Mouse (Mus musculus): ENCODE data around the gene Cenph. TPM values are rescaled to one million over a fixed set of nuclear protein-coding genes. Genes with fewer than 3 reads are reported as not detected.
A peak's percentile ranks its signal among the peaks of the same experiment; 100 is the strongest.
"Not testable (repeated sequence)": the region's sequence is repeated elsewhere in the genome, so short reads cannot be mapped to it uniquely, and the experiment has no call there.

Gene Cenph
- polyA plus RNA-seq, 1 experiment: 4.0 TPM

GRCm38 (mm10) chr13:100797171-100797570 is 21.5 kb upstream of the Cenph start:
- H3K27me3 ChIP-seq (ENCODE audit: control insufficient read depth, insufficient read depth, low read length): no peaks in the 10 kb centered on the region
- no peak overlapping the region for H3K27ac ChIP-seq (ENCODE audit: control insufficient read depth, insufficient read depth, low read length)
- WGBS: 93% methylated on average over 6 of the region's 6 CpGs
- TF ChIP-seq POLR2A (IDR thresholded peaks at IDR 0.05; ENCODE audit: control insufficient read depth, extremely low read depth, insufficient read depth, low read length, poor library complexity) (no peak), CTCF (IDR thresholded peaks at IDR 0.05; ENCODE audit: borderline replicate concordance, control insufficient read depth, extremely low read depth, insufficient read depth, low read length, poor library complexity) (no peak)
- no peak overlapping the region for H3K4me3 ChIP-seq (ENCODE audit: control insufficient read depth, insufficient read depth, low read length)
- no peaks in the 10 kb centered on the region for H3K4me1 ChIP-seq (replicated peaks; ENCODE audit: control insufficient read depth, insufficient read depth, low read length)
- DNase-seq: no peak
- H3K36me3 ChIP-seq (ENCODE audit: control insufficient read depth, insufficient read depth, low read length): no peaks in the 10 kb centered on the region; the same call in none of the 2 replicates

GRCm38 (mm10) chr13:100789083-100789482 is 13.4 kb upstream of the Cenph start:
- no peaks in the 10 kb centered on the region for H3K36me3 ChIP-seq (ENCODE audit: control insufficient read depth, insufficient read depth, low read length)
- no peak overlapping the region for H3K4me3 ChIP-seq (ENCODE audit: control insufficient read depth, insufficient read depth, low read length)
- no peak for DNase-seq
- H3K4me1 ChIP-seq (replicated peaks; ENCODE audit: control insufficient read depth, insufficient read depth, low read length): peaks cover 12% of the 10 kb centered on the region
- WGBS: 93% methylated on average over 3 of the region's 3 CpGs
- TF ChIP-seq POLR2A (IDR thresholded peaks at IDR 0.05; ENCODE audit: control insufficient read depth, extremely low read depth, insufficient read depth, low read length, poor library complexity) (no peak), CTCF (IDR thresholded peaks at IDR 0.05; ENCODE audit: borderline replicate concordance, control insufficient read depth, extremely low read depth, insufficient read depth, low read length, poor library complexity) (no peak)
- no peak overlapping the region for H3K27ac ChIP-seq (ENCODE audit: control insufficient read depth, insufficient read depth, low read length)
- H3K27me3 ChIP-seq (ENCODE audit: control insufficient read depth, insufficient read depth, low read length): no peaks in the 10 kb centered on the region

- not testable (repeated sequence) for H3K4me3 ChIP-seq (ENCODE audit: control insufficient read depth, insufficient read depth, low read length); H3K27me3 ChIP-seq (ENCODE audit: control insufficient read depth, insufficient read depth, low read length); H3K36me3 ChIP-seq (ENCODE audit: control insufficient read depth, insufficient read depth, low read length); DNase-seq; H3K27ac ChIP-seq (ENCODE audit: control insufficient read depth, insufficient read depth, low read length)
- peaks cover 12% of the 10 kb centered on the region for H3K4me1 ChIP-seq (replicated peaks; ENCODE audit: control insufficient read depth, insufficient read depth, low read length)
- 95% methylated on average over 12 of the region's 14 CpGs for WGBS
Observed at GRCm38 (mm10) chr13:100788057-100788456, 12.4 kb upstream of the Cenph start.

- 95% methylated on average over 6 of the region's 6 CpGs for WGBS
- H3K36me3 ChIP-seq (ENCODE audit: control insufficient read depth, insufficient read depth, low read length): no peaks in the 10 kb centered on the region; the same call in 1 of the 2 replicates
- DNase-seq: no peak
- H3K27me3 ChIP-seq (ENCODE audit: control insufficient read depth, insufficient read depth, low read length): no peaks in the 10 kb centered on the region
- H3K4me3 ChIP-seq (ENCODE audit: control insufficient read depth, insufficient read depth, low read length): no peak overlapping the region
- H3K27ac ChIP-seq (ENCODE audit: control insufficient read depth, insufficient read depth, low read length): no peak overlapping the region
- TF ChIP-seq CTCF (IDR thresholded peaks at IDR 0.05; ENCODE audit: borderline replicate concordance, control insufficient read depth, extremely low read depth, insufficient read depth, low read length, poor library complexity) (no peak), POLR2A (IDR thresholded peaks at IDR 0.05; ENCODE audit: control insufficient read depth, extremely low read depth, insufficient read depth, low read length, poor library complexity) (no peak)
- peaks cover 12% of the 10 kb centered on the region for H3K4me1 ChIP-seq (replicated peaks; ENCODE audit: control insufficient read depth, insufficient read depth, low read length)
Observed at GRCm38 (mm10) chr13:100787316-100788010, 11.8 kb upstream of the Cenph start.

GRCm38 (mm10) chr13:100786414-100786867 is 10.7 kb upstream of the Cenph start, which contains the start of gene Ccnb1:
Gene Ccnb1, minus strand, starts transcription at chr13:100786570.
- under 1% methylated on average over 35 of the region's 35 CpGs for WGBS
- peak within 1 kb of the TSS; percentile 65 for H3K4me3 ChIP-seq (ENCODE audit: control insufficient read depth, insufficient read depth, low read length)
- DNase-seq: peak; percentile 89
- peaks cover 12% of the 10 kb centered on the region for H3K4me1 ChIP-seq (replicated peaks; ENCODE audit: control insufficient read depth, insufficient read depth, low read length)
- H3K27ac ChIP-seq (ENCODE audit: control insufficient read depth, insufficient read depth, low read length): no peak within 1 kb of the TSS
- peaks cover 4% of the 10 kb centered on the region; the same call in 1 of the 2 replicates for H3K36me3 ChIP-seq (ENCODE audit: control insufficient read depth, insufficient read depth, low read length)
- no peaks in the 10 kb centered on the region for H3K27me3 ChIP-seq (ENCODE audit: control insufficient read depth, insufficient read depth, low read length)
- TF ChIP-seq CTCF (IDR thresholded peaks at IDR 0.05; ENCODE audit: borderline replicate concordance, control insufficient read depth, extremely low read depth, insufficient read depth, low read length, poor library complexity) (no peak), POLR2A (IDR thresholded peaks at IDR 0.05; ENCODE audit: control insufficient read depth, extremely low read depth, insufficient read depth, low read length, poor library complexity) (no peak)

- TF ChIP-seq POLR2A (IDR thresholded peaks at IDR 0.05; ENCODE audit: control insufficient read depth, extremely low read depth, insufficient read depth, low read length, poor library complexity) (no peak), CTCF (IDR thresholded peaks at IDR 0.05; ENCODE audit: borderline replicate concordance, control insufficient read depth, extremely low read depth, insufficient read depth, low read length, poor library complexity) (no peak)
- 1% methylated on average over 30 of the region's 30 CpGs for WGBS
- H3K4me1 ChIP-seq (replicated peaks; ENCODE audit: control insufficient read depth, insufficient read depth, low read length): peaks cover 12% of the 10 kb centered on the region
- H3K36me3 ChIP-seq (ENCODE audit: control insufficient read depth, insufficient read depth, low read length): peaks cover 4% of the 10 kb centered on the region; the same call in 1 of the 2 replicates
- no peak overlapping the region for H3K27ac ChIP-seq (ENCODE audit: control insufficient read depth, insufficient read depth, low read length)
- peak; percentile 19 for DNase-seq
- peak overlapping the region; percentile 65 for H3K4me3 ChIP-seq (ENCODE audit: control insufficient read depth, insufficient read depth, low read length)
- no peaks in the 10 kb centered on the region for H3K27me3 ChIP-seq (ENCODE audit: control insufficient read depth, insufficient read depth, low read length)
Observed at GRCm38 (mm10) chr13:100785806-100786413, 10.2 kb upstream of the Cenph start.
